Mouse (Mus musculus) midbrain, embryonic 13.5 days (tissue): ENCODE results near the gene Rps10. TPM values are rescaled to one million over a fixed set of nuclear protein-coding genes. Genes with fewer than 3 reads are reported as not detected.
"Not testable (repeated sequence)": the region's sequence is repeated elsewhere in the genome, so short reads cannot be mapped to it uniquely, and the experiment has no call there.

Source experiments
- ATAC-seq: fragments of 200-750 bp; cut with Nextera tagmentation; 2 replicates; pipeline ENCODE4 v1.8.0; 2017; ENCODE audit warnings: mild to moderate bottlenecking, moderate TSS enrichment, moderate library complexity
- H3K27ac ChIP-seq: fragments of 300-500 bp; sonication (generic); 2 replicates; pipeline ENCODE4 v1.5.1; 2015; ENCODE audit warnings: inconsistent platforms, mild to moderate bottlenecking, moderate library complexity
- H3K27me3 ChIP-seq: fragments of 300-500 bp; sonication (generic); 2 replicates; pipeline ENCODE4 v1.6.1; 2015; ENCODE audit warnings: mild to moderate bottlenecking, inconsistent platforms
- H3K36me3 ChIP-seq: fragments of 300-500 bp; sonication (generic); 2 replicates; pipeline ENCODE4 v1.6.1; 2015; ENCODE audit warnings: mild to moderate bottlenecking, inconsistent platforms
- H3K4me1 ChIP-seq: fragments of 300-500 bp; sonication (generic); replicated peaks from 2 replicates; pipeline ENCODE4 v1.6.1; 2015; ENCODE audit warnings: inconsistent platforms
- H3K4me2 ChIP-seq: fragments of 300-500 bp; sonication (generic); replicated peaks from 2 replicates; pipeline ENCODE4 v1.6.1; 2015; ENCODE audit warnings: moderate library complexity, mild to moderate bottlenecking, inconsistent platforms
- H3K4me3 ChIP-seq: fragments of 300-500 bp; sonication (generic); replicated peaks from 2 replicates; pipeline ENCODE4 v1.5.1; 2015; ENCODE audit warnings: mild to moderate bottlenecking, inconsistent platforms
- H3K9ac ChIP-seq: fragments of 300-500 bp; sonication (generic); replicated peaks from 2 replicates; pipeline ENCODE4 v1.6.1; 2015; ENCODE audit warnings: mild to moderate bottlenecking, inconsistent platforms
- H3K9me3 ChIP-seq: fragments of 300-500 bp; sonication (generic); 2 replicates; pipeline ENCODE4 v1.6.1; 2016; ENCODE audit warnings: mild to moderate bottlenecking, inconsistent platforms
- WGBS: fragments of 180-500 bp; shearing (Covaris S2); methylation state at CpG from one replicate; pipeline ENCODE4 v1.1.7; 2015; 5-methylcytosine and 5-hydroxymethylcytosine counted together
- polyA plus RNA-seq: library from polyadenylated mRNA; unstranded; fragments of >200 nt; fragmentation: Nextera tagmentation; extraction: Ambion mirVana; gene quantifications from 2 replicates; pipeline ENCODE4 v1.2.1, GENCODE M21; 2015

The Rps10 gene
- polyA plus RNA-seq, 1 experiment from 2014 or later = 610 TPM

DNA sequence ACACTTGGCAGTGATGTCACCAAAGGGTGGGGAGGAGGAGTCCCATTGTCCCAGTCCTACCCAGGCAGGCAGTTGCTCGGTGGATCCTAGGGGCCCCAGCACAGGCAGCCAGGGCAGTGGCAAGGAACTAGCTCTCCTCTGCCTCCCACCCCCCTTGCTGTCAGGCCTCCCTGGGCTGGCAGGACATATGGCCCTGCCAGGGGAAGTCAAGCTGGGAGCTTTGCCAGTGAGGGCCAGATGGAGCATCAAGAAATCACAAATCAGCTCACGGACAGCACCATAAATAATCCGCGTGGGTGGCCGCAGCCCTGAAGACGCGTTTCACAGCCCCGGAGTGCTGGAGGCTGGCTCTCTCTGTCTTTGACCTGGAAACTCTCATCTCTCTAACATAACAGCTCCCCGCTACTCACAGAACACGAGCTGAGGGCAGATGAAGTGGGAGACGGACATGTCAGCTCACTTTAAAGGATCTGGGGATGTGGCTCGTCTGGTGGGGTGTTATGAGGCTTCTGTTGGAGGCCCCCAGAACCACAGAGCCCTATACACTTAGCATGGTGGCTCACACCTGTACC, 6.1 kb upstream of the Rps10 start:
- ATAC-seq = peak; percentile 86
- H3K9ac ChIP-seq = peak overlapping the region; percentile 4
- no peaks in the 10 kb centered on the region for H3K9me3 ChIP-seq
- WGBS = 15% methylated on average over 12 of the region's 12 CpGs
- H3K4me2 ChIP-seq = peak overlapping the region; percentile 10
- no peaks in the 10 kb centered on the region for H3K36me3 ChIP-seq
- peak overlapping the region; percentile 78 for H3K27ac ChIP-seq
- no peak overlapping the region for H3K4me3 ChIP-seq
- H3K27me3 ChIP-seq = no peaks in the 10 kb centered on the region
- H3K4me1 ChIP-seq = peaks cover 11% of the 10 kb centered on the region

- H3K9me3 ChIP-seq, ATAC-seq: not testable (repeated sequence)
These were observed 3.4 kb upstream of the Rps10 start for GRCm38 (mm10) chr17:27639851-27640250.

DNA sequence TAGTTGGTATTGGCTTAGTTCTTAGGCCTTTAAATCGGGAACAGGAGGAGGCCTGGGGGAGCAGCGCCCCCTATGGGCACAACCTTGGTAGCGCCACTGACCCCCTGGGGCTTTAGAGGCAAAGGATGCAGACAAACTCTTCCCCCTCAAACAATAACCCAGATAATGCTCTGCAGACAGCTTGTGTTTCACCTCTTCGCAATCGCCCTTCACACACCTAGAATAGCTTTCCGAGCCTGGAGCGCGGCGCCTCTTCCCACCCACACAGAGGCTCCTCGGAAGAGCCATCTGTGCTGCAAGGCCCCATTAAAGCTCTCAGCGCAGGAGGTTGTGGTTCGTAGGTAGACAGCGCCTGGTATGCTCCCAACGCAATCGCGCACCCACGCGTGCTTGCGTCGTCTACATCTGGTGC, 2.5 kb upstream of the Rps10 start:
- 76% methylated on average over 20 of the region's 20 CpGs for WGBS
- peaks cover under 1% of the 10 kb centered on the region; the same call in 1 of the 2 replicates for H3K36me3 ChIP-seq
- H3K4me3 ChIP-seq = no peak overlapping the region
- H3K4me1 ChIP-seq = peaks cover 29% of the 10 kb centered on the region
- no peaks in the 10 kb centered on the region for H3K9me3 ChIP-seq
- H3K4me2 ChIP-seq = no peak overlapping the region
- H3K27ac ChIP-seq = no peak overlapping the region
- H3K9ac ChIP-seq = no peak overlapping the region
- no peak for ATAC-seq
- H3K27me3 ChIP-seq = no peaks in the 10 kb centered on the region

More at GRCm38 (mm10) chr17:27639851-27640250, 3.4 kb upstream of the Rps10 start:
- H3K4me2 ChIP-seq, H3K9ac ChIP-seq, H3K4me3 ChIP-seq, H3K27me3 ChIP-seq, H3K36me3 ChIP-seq, H3K27ac ChIP-seq: not testable (repeated sequence)
- 90% methylated on average over 6 of the region's 6 CpGs for WGBS
- peaks cover 21% of the 10 kb centered on the region for H3K4me1 ChIP-seq

GRCm38 (mm10) chr17:27637333-27637732, 864 bp upstream of the Rps10 start:
- H3K4me3 ChIP-seq = no peak overlapping the region
- H3K36me3 ChIP-seq = peaks cover 15% of the 10 kb centered on the region
- H3K9ac ChIP-seq = no peak overlapping the region
- H3K9me3 ChIP-seq = no peaks in the 10 kb centered on the region
- H3K27me3 ChIP-seq = no peaks in the 10 kb centered on the region
- H3K4me1 ChIP-seq = peaks cover 34% of the 10 kb centered on the region
- WGBS = 74% methylated on average over 9 of the region's 9 CpGs
- ATAC-seq = no peak
- no peak overlapping the region for H3K27ac ChIP-seq
- no peak overlapping the region for H3K4me2 ChIP-seq

GRCm38 (mm10) chr17:27635575-27635903, 930 bp downstream of the Rps10 start:
- Histone ChIP-seq H3K4me3 (peak overlapping the region; percentile 82), H3K9ac (peak overlapping the region; percentile 98), H3K36me3 (peaks cover 33% of the 10 kb centered on the region), H3K27ac (peak overlapping the region; percentile 90), H3K4me1 (peaks cover 35% of the 10 kb centered on the region), H3K4me2 (peak overlapping the region; percentile 77)
- H3K27me3 ChIP-seq, H3K9me3 ChIP-seq: not testable (repeated sequence)
- 49% methylated on average over 9 of the region's 9 CpGs for WGBS
- peak; percentile 6; the same call in 1 of the 2 replicates for ATAC-seq

- Histone ChIP-seq H3K4me2 (peak within 1 kb of the TSS; percentile 77), H3K4me1 (peaks cover 35% of the 10 kb centered on the region), H3K36me3 (peaks cover 38% of the 10 kb centered on the region), H3K9ac (peak within 1 kb of the TSS; percentile 98), H3K27ac (peak within 1 kb of the TSS; percentile 90), H3K27me3 (no peaks in the 10 kb centered on the region), H3K4me3 (peak within 1 kb of the TSS; percentile 82), H3K9me3 (no peaks in the 10 kb centered on the region)
- ATAC-seq = peak; percentile 98
- under 1% methylated on average over 67 of the region's 72 CpGs for WGBS
These were observed 1.4 kb downstream of the Rps10 start, which contains the start of gene RPS10-NUDT3 for GRCm38 (mm10) chr17:27634871-27635574. TSS of gene RPS10-NUDT3 (minus strand) at chr17:27635222.

- H3K27ac ChIP-seq = no peak overlapping the region
- no peak overlapping the region for H3K4me2 ChIP-seq
- WGBS = 70% methylated on average over 2 of the region's 2 CpGs
- no peak overlapping the region for H3K4me3 ChIP-seq
- H3K9me3 ChIP-seq = no peaks in the 10 kb centered on the region
- H3K36me3 ChIP-seq = peaks cover 47% of the 10 kb centered on the region
- H3K27me3 ChIP-seq = no peaks in the 10 kb centered on the region
- H3K4me1 ChIP-seq = peaks cover 36% of the 10 kb centered on the region
- no peak for ATAC-seq
- no peak overlapping the region for H3K9ac ChIP-seq
These were observed 7.0 kb downstream of the Rps10 start for GRCm38 (mm10) chr17:27629249-27630020.

GRCm38 (mm10) chr17:27628376-27628775, 8.1 kb downstream of the Rps10 start:
- no peak overlapping the region for H3K9ac ChIP-seq
- H3K27ac ChIP-seq = no peak overlapping the region
- no peak overlapping the region for H3K4me3 ChIP-seq
- no peaks in the 10 kb centered on the region for H3K27me3 ChIP-seq
- peaks cover 41% of the 10 kb centered on the region for H3K36me3 ChIP-seq
- no peaks in the 10 kb centered on the region for H3K9me3 ChIP-seq
- no peak for ATAC-seq
- no peak overlapping the region for H3K4me2 ChIP-seq
- 95% methylated on average over 8 of the region's 8 CpGs for WGBS
- peaks cover 33% of the 10 kb centered on the region for H3K4me1 ChIP-seq

DNA sequence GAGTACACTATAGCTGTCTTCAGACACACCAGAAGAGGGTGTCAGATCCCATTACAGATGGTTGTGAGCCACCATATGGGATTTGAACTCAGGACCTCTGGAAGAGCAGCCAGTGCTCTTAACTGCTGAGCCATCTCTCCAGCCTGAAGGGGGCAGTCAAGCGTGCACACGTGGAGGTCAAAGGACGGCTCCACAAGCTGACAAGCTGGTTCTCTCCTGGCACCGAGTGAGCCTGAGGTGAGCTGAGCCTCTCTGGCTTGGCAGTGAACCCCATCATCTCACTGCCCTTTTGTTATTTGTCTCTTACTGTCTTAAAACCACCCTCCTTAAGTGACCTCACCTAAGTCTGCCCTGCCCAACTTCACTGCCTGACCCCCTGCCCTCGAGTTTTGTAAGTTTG, 9.0 kb downstream of the Rps10 start:
- no peak for ATAC-seq
- no peak overlapping the region for H3K4me3 ChIP-seq
- peak overlapping the region; percentile 19; the same call in 1 of the 2 replicates for H3K27ac ChIP-seq
- H3K36me3 ChIP-seq = peaks cover 33% of the 10 kb centered on the region
- no peaks in the 10 kb centered on the region for H3K27me3 ChIP-seq
- no peak overlapping the region for H3K4me2 ChIP-seq
- no peaks in the 10 kb centered on the region for H3K9me3 ChIP-seq
- peaks cover 24% of the 10 kb centered on the region for H3K4me1 ChIP-seq
- no peak overlapping the region for H3K9ac ChIP-seq
- WGBS = 45% methylated on average over 5 of the region's 5 CpGs

DNA sequence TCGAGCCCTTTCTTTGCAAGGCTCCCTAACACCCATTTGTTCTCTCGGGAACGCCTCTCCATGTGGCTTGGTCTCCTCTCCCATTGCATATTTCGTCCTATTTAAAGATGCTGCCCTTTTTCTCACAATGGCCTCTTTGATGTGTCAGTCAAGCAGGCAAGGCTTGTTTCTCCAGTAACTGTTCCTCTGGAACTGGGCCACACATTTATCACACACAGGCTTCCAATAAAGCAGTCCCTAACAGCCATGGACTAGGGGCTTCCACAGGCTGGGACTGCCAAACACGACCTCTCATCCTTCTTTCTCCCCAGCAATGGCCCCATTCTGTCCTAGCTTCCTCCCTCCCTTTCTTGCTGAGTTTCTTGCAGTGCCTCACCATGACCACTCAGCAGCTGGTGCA, 9.8 kb downstream of the Rps10 start:
- H3K9me3 ChIP-seq = no peaks in the 10 kb centered on the region
- WGBS = 14% methylated on average over 5 of the region's 5 CpGs
- no peak overlapping the region for H3K4me2 ChIP-seq
- peak overlapping the region; percentile 71 for H3K27ac ChIP-seq
- H3K4me1 ChIP-seq = peaks cover 21% of the 10 kb centered on the region
- peaks cover 26% of the 10 kb centered on the region for H3K36me3 ChIP-seq
- ATAC-seq = peak; percentile 10; the same call in 1 of the 2 replicates
- no peak overlapping the region for H3K4me3 ChIP-seq
- peak overlapping the region; percentile 16; the same call in 1 of the 2 replicates for H3K9ac ChIP-seq
- H3K27me3 ChIP-seq = no peaks in the 10 kb centered on the region

DNA sequence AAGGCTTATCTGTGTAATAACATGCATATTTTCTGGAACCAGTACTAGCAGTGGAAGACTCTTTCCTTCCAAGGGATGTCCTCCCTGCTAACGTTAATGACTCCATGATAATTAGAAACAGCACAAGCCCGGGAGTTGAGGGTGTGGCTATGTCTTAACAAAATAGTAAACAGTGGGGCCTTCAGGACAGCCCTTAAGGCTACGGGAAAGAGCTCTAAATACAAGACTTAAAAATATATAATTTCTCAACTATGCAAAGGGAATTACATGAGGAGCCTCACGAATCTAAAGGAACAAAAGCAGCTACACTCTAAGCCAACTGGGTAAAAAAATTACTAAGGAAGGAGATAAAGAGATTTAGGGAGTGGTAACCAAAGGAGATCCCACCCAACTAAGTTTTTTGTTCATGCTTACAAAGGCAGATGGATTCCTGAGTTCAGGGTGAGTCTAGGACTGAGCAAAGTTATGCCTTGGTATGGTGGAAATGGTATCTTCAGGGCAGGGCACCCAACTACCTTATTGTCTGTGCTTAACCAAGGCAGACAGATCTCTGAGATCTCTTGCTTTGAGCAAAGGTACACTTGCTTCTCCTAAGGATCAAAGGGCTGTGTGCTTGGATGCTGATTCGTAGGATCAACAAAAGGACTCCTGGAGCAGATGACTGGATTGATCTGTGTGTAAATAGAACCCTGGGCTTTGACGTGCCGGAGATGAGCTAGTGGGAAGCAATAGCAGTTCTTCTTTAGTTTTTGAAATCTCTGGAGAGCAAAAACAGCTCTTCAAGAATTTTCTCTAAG, 10.8 kb downstream of the Rps10 start:
- no peak overlapping the region for H3K4me3 ChIP-seq
- 37% methylated on average over 7 of the region's 7 CpGs for WGBS
- peaks cover 15% of the 10 kb centered on the region for H3K36me3 ChIP-seq
- ATAC-seq = no peak
- H3K4me1 ChIP-seq = peaks cover 29% of the 10 kb centered on the region
- H3K9me3 ChIP-seq = no peaks in the 10 kb centered on the region
- H3K27me3 ChIP-seq = no peaks in the 10 kb centered on the region
- H3K9ac ChIP-seq = no peak overlapping the region
- H3K4me2 ChIP-seq = no peak overlapping the region
- H3K27ac ChIP-seq = no peak overlapping the region
